Mouse (Mus musculus) mouse trophoblast stem cell (cell line): ENCODE results near the gene Gm20388.
"Not testable (repeated sequence)": the region's sequence is repeated elsewhere in the genome, so short reads cannot be mapped to it uniquely, and the experiment has no call there.

ENCODE experiments used
- in situ Hi-C, 2 experiments: fragments of 300-500 bp; cut with MseI, MboI; formaldehyde crosslinking; loops; 2 replicates in 1 of 2; 3 replicates in 1 of 2; pipeline ENCODE4 v1.15.1; 2025

Gene Gm20388

DNA sequence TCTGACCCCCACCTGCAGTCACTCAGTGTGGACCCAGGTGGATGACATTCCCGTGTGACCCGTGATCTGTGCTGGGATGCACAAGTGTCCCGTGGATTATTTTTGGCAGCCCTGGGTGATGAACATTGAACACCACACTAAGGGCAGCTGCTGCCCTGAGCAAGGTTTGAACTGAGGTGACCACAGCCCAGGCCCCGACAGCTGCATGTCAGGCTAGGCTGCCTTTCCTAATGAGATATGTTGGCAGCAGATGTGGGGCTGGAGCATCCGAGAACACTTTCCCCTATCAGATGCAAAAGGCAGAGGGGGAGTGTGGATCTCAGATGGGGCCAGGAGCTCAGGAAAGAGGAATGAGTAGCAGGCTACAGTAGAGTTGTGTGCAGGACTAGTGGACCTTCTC, 3600.2 kb downstream of the Gm20388 start:
- in situ Hi-C loops: no loop called here

DNA sequence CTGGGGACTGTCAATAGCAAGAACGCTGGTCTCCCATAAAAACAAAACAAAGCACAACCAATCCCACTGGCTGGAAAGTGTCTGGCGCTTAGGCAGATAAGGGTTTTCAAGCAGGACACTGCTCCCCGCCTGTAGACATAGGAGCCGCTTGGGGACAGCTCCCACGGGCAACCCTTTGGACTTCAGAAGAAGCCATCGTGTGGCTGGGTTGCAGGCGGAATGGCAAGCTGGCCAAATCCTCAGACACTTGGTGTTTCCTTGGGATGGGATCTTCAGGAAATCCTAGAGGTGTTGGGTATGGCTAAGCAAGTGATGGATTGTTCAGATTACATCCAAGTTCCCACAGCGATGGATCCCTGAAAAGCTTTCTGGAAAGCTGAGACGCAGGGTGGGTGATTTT, 3603.5 kb downstream of the Gm20388 start:
- in situ Hi-C loops: no loop called here

DNA sequence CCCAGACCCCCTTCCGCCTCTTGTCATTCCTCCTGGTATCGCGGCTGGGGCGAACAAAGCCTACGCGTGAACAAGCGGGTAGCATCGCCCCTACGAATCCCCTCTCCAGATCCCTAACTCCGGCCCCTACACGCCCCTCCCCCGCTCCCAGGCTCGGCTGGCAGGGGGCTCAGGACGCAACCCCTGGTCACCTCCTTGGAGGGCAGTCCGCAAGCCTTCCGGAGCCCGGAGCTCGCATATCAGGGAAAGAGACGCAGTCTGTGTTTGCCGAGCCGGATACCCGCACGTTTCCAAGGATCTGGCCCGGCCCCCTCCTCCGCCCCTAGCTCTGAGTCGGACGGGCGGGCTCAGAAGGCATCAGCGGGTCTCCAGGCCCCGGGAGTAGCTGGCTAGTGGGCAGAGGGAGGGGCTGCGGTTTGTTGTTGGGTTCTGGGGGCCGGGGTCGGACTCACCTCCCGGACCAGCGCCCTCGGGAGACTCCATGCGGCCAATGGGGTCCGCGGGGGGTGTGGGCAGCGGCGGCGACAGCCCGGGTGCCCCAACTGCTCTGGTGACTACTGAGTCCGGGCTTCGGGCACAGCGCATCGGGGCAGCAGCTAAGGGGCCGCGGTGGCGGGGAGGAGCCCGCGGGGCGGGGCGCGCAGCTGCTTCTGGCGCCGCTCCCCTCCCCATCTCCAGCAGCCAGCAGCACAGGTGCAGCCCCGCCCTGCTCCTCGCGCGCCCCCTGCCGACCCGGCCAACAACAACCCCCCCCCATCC, 3604.3 kb downstream of the Gm20388 start, which contains the start of gene Dbndd1:
TSS of gene Dbndd1 (minus strand) at position 683 of the 759 bp plus-strand sequence.
- in situ Hi-C loops: no loop called here

DNA sequence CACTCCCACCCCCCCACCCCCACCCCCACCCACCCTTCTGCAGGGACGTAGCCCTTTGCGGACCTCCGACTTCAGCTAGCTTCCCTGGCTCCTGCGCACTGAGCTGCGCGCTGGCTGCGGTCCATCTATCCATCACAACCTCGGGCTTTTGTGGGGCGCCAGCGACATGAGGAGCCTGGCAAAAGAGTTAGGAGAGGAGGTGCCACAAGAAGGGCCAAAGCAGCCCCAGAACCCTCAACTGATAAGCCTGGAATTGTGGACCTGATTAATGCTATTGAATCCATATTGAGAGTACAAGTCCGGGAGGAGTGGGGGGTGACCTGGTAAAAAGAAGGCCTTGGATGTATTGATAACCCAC, 3604.9 kb downstream of the Gm20388 start:
- in situ Hi-C loops: no loop called here

DNA sequence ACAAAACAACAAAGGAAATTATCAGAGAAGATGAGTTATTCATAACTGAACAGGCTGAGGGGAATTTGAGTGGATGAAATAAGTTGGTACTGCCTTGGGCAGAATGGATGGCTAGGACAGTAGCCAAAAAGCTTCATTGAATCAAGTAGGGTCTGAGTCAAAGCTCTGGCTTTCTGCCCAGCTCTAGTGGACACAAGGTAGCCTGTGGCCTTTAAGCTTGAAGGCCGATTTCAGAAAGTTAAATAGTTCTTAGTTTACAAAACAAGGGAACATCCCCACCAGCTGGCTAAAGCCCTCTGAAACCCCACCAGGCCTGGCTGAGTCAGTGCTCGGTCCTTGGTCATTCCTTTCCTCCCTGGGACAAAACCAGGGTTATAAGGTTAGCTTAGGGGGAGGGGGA, 3606.0 kb downstream of the Gm20388 start:
- in situ Hi-C loops: no loop called here

DNA sequence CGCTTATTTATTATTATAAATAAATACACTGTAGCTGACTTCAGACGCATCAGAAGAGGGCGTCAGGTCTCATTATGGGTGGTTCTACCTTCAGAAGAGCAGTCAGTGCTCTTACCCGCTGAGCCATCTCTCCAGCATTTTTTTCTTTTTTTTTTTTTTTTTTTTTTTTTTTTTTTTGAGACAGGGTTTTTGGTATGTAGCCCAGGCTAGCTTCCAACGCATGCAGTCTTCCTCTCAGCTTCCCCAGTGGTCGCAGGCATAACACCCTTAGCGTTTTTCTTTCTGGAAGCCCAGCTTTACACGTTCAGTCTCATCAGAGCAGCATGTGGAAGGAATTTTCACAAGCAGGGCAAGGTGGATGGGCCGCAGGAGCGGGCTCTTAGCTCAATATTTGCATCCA, 3607.5 kb downstream of the Gm20388 start:
- in situ Hi-C loops: no loop called here

DNA sequence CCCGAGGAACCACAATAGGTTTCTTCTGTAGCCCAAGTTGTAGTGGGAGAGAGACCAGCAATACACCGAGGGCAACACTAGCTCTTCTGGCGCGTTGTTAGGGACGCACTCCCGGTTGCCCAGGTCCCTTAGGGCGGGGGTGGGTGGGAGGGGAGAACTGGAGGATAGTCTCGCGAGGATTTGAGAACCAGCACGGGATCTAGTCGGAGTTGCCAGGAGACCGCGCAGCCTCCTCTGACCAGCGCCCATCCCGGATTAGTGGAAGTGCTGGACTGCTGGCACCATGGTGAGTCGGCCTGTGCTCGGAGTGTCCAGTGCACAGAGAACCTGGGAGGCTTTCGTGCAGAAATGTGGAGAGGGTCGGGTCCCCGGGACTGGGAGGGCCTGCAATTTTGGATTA, 3608.0 kb downstream of the Gm20388 start, which contains the start of gene Gas8:
TSS of gene Gas8 (plus strand) at position 168 of the 400 bp plus-strand sequence.
- in situ Hi-C loops: no loop called here

DNA sequence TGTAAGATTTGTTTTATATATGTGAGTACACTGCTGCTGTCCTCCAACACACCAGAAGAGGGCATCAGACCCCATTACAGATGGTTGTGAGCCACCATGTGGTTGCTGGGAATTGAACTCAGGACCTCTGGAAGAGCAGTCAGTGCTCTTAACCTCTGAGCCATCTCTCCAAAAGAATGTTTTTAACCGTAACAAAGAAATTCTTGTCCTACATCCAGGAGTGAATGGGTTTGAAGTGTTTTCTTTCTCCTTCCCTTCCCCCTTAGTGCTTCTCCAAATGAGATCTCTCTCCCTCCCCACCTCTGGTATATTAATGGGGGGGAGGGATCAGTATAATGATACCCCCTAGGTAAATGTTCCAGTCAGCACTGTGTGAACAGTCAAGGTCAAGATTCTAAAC, 3609.4 kb downstream of the Gm20388 start:
- in situ Hi-C loops: not testable (repeated sequence)

DNA sequence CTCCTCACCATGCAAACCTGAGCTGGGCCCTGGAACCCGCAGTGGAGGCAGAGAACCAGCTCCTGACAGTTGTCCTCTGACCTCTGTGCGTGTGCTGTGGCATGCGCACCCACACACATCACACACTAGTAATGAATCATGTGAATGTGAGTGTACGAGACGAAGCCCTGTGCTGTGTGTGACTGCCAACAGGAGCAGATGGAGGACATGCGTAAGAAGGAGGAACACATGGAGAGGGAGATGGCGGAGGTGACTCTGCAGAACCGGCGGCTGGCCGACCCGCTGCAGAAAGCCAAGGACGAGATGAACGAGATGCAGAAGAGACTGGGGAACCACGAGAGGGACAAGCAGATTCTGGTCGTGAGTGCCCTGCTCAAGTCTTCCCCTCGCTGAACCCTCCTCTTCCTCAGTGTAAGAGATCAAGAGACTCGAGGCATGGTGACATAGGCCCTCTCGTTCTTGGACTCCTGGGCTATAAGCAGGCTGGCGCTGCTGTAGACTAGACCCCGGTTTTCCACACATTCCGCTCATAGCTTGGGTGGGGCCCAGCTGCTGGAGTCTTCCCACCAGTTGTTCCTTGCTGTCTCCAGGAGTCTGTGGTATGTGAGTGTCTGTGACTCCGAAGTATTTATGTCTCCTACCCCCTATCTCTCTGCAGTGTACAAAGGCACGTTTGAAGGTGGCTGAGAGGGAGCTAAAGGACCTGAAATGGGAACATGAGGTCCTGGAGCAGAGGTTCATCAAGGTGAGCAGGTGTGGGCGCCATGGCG, 3617.3 kb downstream of the Gm20388 start:
- in situ Hi-C loops: no loop called here

DNA sequence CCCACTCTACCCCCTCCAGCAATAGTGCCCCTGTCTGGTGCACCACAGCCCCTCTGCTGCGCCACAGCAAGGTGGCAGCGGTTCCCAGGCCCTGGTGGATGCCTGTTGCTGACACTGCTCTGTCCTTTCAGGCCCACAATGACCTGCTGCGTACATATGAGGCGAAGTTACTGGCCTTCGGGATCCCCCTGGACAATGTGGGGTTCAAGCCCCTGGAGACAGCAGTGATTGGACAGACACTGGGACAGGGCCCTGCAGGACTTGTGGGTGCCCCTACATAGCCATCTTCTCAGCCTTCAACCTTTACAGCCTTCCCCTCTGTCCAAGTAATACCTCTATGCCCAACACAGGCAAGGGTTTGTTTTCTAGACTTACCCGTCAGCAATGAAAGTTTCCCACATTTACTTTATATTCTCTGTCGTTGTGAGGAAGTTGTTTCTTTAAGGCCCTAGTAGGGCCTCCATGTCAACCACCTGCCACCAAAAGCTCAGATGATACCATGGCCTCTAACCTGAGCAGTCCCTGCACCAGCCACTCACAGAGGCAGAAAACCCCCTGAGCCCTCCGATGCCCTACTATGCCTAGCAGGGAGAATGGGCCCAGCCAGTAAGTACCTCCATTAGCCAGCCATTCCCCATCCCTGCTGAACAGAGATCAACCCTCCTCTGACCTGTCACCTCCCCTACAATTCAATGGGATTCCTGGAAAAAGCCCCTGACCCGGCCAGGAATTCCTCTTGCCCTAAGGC, 3625.8 kb downstream of the Gm20388 start:
- in situ Hi-C loops: no loop called here

DNA sequence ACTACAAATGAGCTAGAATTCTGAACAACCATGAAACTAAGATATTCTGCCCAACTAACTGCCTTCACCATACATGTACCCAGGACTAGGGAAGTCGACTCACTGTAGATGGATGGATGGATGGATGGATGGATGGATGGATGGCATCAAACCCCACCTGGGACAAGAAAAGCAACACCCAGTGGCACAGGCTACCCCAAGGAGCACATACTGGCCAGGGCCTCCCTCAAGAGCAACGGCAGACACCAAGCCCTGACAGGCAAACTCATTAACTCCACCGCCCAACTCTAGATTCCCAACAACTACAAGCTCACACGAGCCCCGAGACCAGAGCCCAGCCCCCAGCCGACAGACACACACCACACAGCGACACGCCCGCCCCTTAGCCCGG, 3626.3 kb downstream of the Gm20388 start:
- in situ Hi-C loops: no loop called here

DNA sequence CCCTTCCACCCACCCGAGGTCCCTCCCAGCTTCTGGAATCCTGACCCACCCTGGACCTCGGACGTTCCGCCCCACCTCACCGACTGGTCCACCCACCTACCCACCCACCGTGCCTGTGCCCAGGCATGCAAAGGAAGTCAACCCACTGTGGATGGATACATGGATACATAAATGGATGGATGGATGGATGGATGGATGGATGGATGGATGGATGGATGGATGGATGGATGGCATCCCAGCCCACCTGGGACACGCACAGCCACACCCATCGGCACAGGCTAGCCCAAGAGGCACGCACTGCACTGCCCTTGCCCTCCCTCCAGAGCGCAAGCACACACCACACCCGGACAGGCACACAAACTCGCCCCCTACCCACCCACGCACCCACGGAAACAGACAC, 3627.0 kb downstream of the Gm20388 start:
- in situ Hi-C loops: not testable (repeated sequence)

DNA sequence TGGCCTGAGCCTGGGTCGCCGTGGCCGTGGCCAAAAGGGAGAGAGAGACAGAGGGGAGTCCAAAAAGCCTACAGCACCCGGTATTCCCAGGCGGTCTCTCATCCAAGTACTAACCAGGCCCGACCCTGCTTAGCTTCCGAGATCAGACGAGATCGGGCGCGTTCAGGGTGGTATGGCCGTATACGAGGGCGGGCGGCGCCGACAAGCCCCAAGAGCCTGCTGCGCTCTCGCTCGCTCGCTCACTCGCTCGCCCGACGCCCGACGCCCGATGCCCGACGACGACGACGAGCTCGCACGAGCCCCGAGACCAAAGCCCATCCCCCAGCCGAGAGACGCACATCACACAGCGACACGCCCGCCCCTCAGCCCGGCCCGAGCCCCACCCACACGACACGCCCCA, 3653.6 kb downstream of the Gm20388 start:
- in situ Hi-C loops: not testable (repeated sequence)

DNA sequence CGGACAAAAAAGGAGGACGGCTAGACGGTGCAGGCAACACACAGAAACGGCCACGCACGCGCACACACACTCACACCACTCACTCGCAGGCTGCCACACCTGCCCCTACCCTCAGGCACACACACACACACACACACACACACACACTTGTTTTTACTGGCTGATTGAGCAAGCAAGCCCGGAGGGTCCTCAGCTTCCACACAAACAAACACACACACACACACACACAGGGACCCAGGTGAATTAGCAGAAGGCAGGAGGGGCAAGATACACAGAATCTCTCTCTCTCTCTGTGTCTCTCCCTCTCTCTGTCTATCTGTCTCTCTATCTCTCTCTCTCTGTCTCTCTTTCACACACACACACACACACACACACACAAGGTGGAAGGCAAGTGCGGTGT, 3664.7 kb downstream of the Gm20388 start:
- in situ Hi-C loops: not testable (repeated sequence)

DNA sequence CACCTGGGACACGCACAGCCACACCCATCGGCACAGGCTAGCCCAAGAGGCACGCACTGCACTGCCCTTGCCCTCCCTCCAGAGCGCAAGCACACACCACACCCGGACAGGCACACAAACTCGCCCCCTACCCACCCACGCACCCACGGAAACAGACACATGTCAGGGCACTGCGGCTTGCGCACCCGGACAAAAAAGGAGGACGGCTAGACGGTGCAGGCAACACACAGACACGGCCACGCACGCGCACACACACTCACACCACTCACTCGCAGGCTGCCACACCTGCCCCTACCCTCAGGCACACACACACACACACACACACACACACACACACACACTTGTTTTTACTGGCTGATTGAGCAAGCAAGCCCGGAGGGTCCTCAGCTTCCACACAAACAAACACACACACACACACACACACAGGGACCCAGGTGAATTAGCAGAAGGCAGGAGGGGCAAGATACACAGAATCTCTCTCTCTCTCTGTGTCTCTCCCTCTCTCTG, 3690.1 kb downstream of the Gm20388 start:
- in situ Hi-C loops: not testable (repeated sequence)

DNA sequence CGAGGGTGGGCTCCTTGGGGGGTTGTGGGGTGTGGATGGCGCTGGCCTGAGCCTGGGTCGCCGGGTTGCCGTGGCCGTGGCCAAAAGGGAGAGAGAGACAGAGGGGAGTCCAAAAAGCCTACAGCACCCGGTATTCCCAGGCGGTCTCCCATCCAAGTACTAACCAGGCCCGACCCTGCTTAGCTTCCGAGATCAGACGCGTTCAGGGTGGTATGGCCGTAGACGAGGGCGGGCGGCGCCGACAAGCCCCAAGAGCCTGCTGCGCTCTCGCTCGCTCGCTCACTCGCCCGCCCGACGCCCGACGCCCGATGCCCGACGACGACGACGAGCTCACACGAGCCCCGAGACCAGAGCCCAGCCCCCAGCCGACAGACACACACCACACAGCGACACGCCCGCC, 3690.8 kb downstream of the Gm20388 start:
- in situ Hi-C loops: not testable (repeated sequence)

DNA sequence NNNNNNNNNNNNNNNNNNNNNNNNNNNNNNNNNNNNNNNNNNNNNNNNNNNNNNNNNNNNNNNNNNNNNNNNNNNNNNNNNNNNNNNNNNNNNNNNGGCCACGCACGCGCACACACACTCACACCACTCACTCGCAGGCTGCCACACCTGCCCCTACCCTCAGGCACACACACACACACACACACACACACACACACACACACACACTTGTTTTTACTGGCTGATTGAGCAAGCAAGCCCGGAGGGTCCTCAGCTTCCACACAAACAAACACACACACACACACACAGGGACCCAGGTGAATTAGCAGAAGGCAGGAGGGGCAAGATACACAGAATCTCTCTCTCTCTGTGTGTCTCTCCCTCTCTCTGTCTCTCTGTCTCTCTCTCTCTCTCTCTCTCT, 3702.0 kb downstream of the Gm20388 start:
- in situ Hi-C loops: not testable (repeated sequence)

DNA sequence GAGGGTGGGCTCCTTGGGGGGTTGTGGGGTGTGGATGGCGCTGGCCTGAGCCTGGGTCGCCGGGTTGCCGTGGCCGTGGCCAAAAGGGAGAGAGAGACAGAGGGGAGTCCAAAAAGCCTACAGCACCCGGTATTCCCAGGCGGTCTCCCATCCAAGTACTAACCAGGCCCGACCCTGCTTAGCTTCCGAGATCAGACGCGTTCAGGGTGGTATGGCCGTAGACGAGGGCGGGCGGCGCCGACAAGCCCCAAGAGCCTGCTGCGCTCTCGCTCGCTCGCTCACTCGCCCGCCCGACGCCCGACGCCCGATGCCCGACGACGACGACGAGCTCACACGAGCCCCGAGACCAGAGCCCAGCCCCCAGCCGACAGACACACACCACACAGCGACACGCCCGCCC, 3712.9 kb downstream of the Gm20388 start:
- in situ Hi-C loops: not testable (repeated sequence)

DNA sequence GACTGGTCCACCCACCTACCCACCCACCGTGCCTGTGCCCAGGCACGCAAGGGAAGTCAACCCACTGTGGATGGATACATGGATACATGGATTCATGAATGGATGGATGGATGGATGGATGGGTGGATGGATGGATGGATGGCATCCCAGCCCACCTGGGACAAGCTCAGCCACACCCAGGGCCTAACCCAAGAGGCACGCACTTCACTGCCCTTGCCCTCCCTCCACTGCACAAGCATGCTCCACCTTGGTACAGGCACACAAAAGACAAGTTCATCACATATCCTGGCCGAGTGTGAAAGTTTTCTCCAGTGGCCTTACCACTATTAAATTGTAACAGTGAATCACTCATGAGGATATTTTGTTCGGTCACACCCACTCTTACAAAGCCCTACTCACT, 3713.6 kb downstream of the Gm20388 start:
- in situ Hi-C loops: no loop called here

DNA sequence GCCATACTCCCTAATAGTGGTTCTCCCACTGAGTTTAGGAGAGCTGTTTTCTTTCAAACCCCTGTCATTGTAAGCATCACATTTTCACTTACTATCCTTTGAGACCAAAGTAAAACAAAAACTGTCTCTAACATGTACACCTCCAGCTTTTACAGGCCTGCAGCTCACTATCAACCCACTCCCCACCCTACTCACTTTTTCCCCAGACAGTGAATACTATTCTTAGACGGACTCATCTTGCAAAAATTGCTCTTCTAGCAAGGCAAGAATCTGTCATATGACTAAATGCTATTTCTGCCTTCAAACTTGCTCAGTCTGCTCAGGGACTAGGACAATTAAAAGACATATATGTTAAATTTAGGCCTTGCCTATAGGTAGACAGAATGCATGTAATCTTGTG, 3714.1 kb downstream of the Gm20388 start:
- in situ Hi-C loops: no loop called here

DNA sequence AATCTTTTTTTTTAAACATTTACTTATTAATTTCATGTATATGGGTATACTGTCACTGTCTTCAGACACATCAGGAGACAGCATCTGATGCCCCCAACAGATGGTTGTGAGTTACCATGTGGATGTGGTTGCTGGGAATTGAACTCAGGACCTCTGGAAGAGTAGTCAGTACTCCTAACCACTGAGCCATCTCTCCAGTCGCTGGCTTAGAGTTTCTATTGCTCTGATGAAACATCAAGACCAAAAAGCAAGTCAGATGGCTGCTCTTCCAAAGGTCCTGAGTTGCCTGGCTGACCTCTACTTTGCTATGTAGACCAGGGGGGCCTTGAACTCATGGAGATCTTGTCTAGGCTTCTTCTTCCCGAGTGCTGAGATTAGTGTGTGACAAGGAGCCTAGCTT, 3715.1 kb downstream of the Gm20388 start:
- in situ Hi-C loops: no loop called here
